In genomic region chr14:11417857-11418256, GRCm38 (mm10) we compare ENCODE assay signal across 17 mouse cellular contexts.
DNase-seq lines count a peak whose midpoint lies in the region; ATAC-seq and TF ChIP-seq lines count a peak whose summit lies in the region.
"Had no signal": no experiment of that assay in that cellular context is flagged by ENCODE, and none has a peak within 500 bp of the region (broad histone marks: within the 10 kb centered on the region; RNA-seq: fewer than 3 reads in every experiment).

No protein-coding gene starts in this region.

- no peak overlapping the region for H3K4me3 ChIP-seq in heart, embryonic 12.5 days
- no peak overlapping the region for H3K4me3 ChIP-seq in limb, embryonic 12.5 days (replicated peaks)
- no peak overlapping the region for H3K4me3 ChIP-seq in limb, embryonic 10.5 days
- no peak overlapping the region for H3K4me3 ChIP-seq in stomach, embryonic 15.5 days (replicated peaks)
- no peak overlapping the region for H3K4me3 ChIP-seq in stomach, postnatal 0 days (ENCODE audit: low read depth, low read length)
- H3K4me3 ChIP-seq: forebrain, embryonic 15.5 days; hindbrain, embryonic 15.5 days had no signal

- H3K9ac ChIP-seq in heart, embryonic 12.5 days, result no peak overlapping the region
- no peak overlapping the region for H3K9ac ChIP-seq in limb, embryonic 12.5 days (replicated peaks)
- no peak overlapping the region for H3K9ac ChIP-seq in stomach, embryonic 15.5 days
- H3K9ac ChIP-seq in stomach, postnatal 0 days (ENCODE audit: low read length), result no peak overlapping the region
- H3K9ac ChIP-seq: forebrain, embryonic 15.5 days; hindbrain, embryonic 15.5 days had no signal

- no peaks in the 10 kb centered on the region for H3K36me3 ChIP-seq in heart, embryonic 12.5 days
- H3K36me3 ChIP-seq in limb, embryonic 12.5 days, result no peaks in the 10 kb centered on the region
- H3K36me3 ChIP-seq in limb, embryonic 10.5 days, result no peaks in the 10 kb centered on the region
- H3K36me3 ChIP-seq in stomach, embryonic 15.5 days, result no peaks in the 10 kb centered on the region
- H3K36me3 ChIP-seq in stomach, postnatal 0 days (ENCODE audit: control insufficient read depth, insufficient read depth, low read length), result no peaks in the 10 kb centered on the region
- H3K36me3 ChIP-seq: forebrain, embryonic 15.5 days; hindbrain, embryonic 15.5 days had no signal

- H3K27ac ChIP-seq in heart, embryonic 12.5 days (ENCODE audit: poor library complexity, severe bottlenecking), result no peak overlapping the region
- no peak overlapping the region for H3K27ac ChIP-seq in limb, embryonic 12.5 days
- no peak overlapping the region for H3K27ac ChIP-seq in limb, embryonic 10.5 days
- no peak overlapping the region for H3K27ac ChIP-seq in stomach, embryonic 15.5 days
- no peak overlapping the region for H3K27ac ChIP-seq in stomach, postnatal 0 days (replicated peaks)
- H3K27ac ChIP-seq: forebrain, embryonic 15.5 days; hindbrain, embryonic 15.5 days had no signal

- intact Hi-C loops in heart, postnatal 25 days (cut with DNase I), result no loop called here

- no peak for TF ChIP-seq EP300 in stomach, postnatal 0 days (optimal IDR thresholded peaks at IDR 0.05)

- H3K4me1 ChIP-seq in heart, embryonic 12.5 days (replicated peaks), result no peaks in the 10 kb centered on the region
- H3K4me1 ChIP-seq in limb, embryonic 12.5 days (replicated peaks), result no peaks in the 10 kb centered on the region
- H3K4me1 ChIP-seq in limb, embryonic 10.5 days, result 0 out of 2 replicates have a peak, but pooled peaks cover 3% of the 10 kb centered on the region
- no peaks in the 10 kb centered on the region for H3K4me1 ChIP-seq in stomach, embryonic 15.5 days
- no peaks in the 10 kb centered on the region for H3K4me1 ChIP-seq in stomach, postnatal 0 days (replicated peaks; ENCODE audit: control insufficient read depth, insufficient read depth)
- H3K4me1 ChIP-seq: forebrain, embryonic 15.5 days; hindbrain, embryonic 15.5 days had no signal

- no peaks in the 10 kb centered on the region for H3K27me3 ChIP-seq in heart, embryonic 12.5 days (replicated peaks)
- no peaks in the 10 kb centered on the region for H3K27me3 ChIP-seq in limb, embryonic 12.5 days
- H3K27me3 ChIP-seq in limb, embryonic 10.5 days (ENCODE audit: low read depth, poor library complexity, severe bottlenecking), result no peaks in the 10 kb centered on the region
- H3K27me3 ChIP-seq in stomach, embryonic 15.5 days (replicated peaks), result no peaks in the 10 kb centered on the region
- H3K27me3 ChIP-seq in stomach, postnatal 0 days (ENCODE audit: control insufficient read depth, insufficient read depth, low read length), result no peaks in the 10 kb centered on the region
- H3K27me3 ChIP-seq: CH12.LX; forebrain, embryonic 15.5 days; hindbrain, embryonic 15.5 days had no signal

- no peak overlapping the region for H3K4me2 ChIP-seq in heart, embryonic 12.5 days
- no peak overlapping the region for H3K4me2 ChIP-seq in limb, embryonic 12.5 days
- no peak overlapping the region for H3K4me2 ChIP-seq in stomach, embryonic 15.5 days
- H3K4me2 ChIP-seq in stomach, postnatal 0 days (replicated peaks; ENCODE audit: low read depth), result no peak overlapping the region
- H3K4me2 ChIP-seq: forebrain, embryonic 15.5 days; heart, embryonic 11.5 days; hindbrain, embryonic 15.5 days had no signal

- 0 out of 2 replicates have a peak, but pooled peaks have one; percentile 22 for ATAC-seq in heart, embryonic 12.5 days (ENCODE audit: insufficient number of reproducible peaks, low FRiP score)
- peak; percentile 52; the same call in 1 of the 2 replicates for ATAC-seq in limb, embryonic 12.5 days (ENCODE audit: insufficient number of reproducible peaks, insufficient read depth, low FRiP score, low TSS enrichment, low read depth)
- peak; percentile 22; the same call in 1 of the 2 replicates for ATAC-seq in stomach, embryonic 15.5 days (ENCODE audit: insufficient read depth, low FRiP score, low read depth)
- no peak for ATAC-seq in stomach, postnatal 0 days (ENCODE audit: low FRiP score, low TSS enrichment)
- ATAC-seq: forebrain, embryonic 15.5 days had no signal

- no peak for DNase-seq in heart, postnatal 25 days (ENCODE audit: low spot score)
- no peak for DNase-seq in limb, embryonic 10.5 days (ENCODE audit: low spot score)
- DNase-seq in stomach, postnatal 0 days (ENCODE audit: low spot score), result no peak
- DNase-seq in adrenal gland, adult (ENCODE audit: inconsistent age in 2 of 2, low spot score in 1 of 2), result no peak
- DNase-seq: adrenal gland, postnatal 10 days; cerebellum, adult 11-12 months; cerebellum, adult 9-10 months; gastrocnemius, postnatal 36 days; heart, adult 18-20 months; kidney, adult 11 months had no signal

- no peak for TF ChIP-seq CTCF in stomach, postnatal 0 days (IDR thresholded peaks at IDR 0.05; ENCODE audit: low read depth)

- whole genome bisulfite sequencing in heart, embryonic 12.5 days, result 79% methylated on average over 3 of the region's 3 CpGs
- WGBS in limb, embryonic 12.5 days, result 83% methylated on average over 3 of the region's 3 CpGs
- 85% methylated on average over 3 of the region's 3 CpGs for WGBS in limb, embryonic 10.5 days
- WGBS in stomach, embryonic 15.5 days, result 90% methylated on average over 3 of the region's 3 CpGs
- 97% methylated on average over 3 of the region's 3 CpGs for WGBS in stomach, postnatal 0 days

- no peaks in the 10 kb centered on the region for H3K9me3 ChIP-seq in heart, embryonic 12.5 days (replicated peaks)
- H3K9me3 ChIP-seq in limb, embryonic 12.5 days, result no peaks in the 10 kb centered on the region
- H3K9me3 ChIP-seq in limb, embryonic 10.5 days (replicated peaks), result no peaks in the 10 kb centered on the region
- no peaks in the 10 kb centered on the region for H3K9me3 ChIP-seq in stomach, embryonic 15.5 days
- no peaks in the 10 kb centered on the region for H3K9me3 ChIP-seq in stomach, postnatal 0 days (ENCODE audit: control insufficient read depth, low read length)
- H3K9me3 ChIP-seq: forebrain, embryonic 15.5 days; hindbrain, embryonic 15.5 days had no signal
